Mouse (Mus musculus): Measurements from ENCODE around the gene Ptdss2. TPM values are rescaled to one million over a fixed set of nuclear protein-coding genes. Genes with fewer than 3 reads are reported as not detected.

The Ptdss2 gene
- polyA plus RNA-seq, 2 experiments = 72.8 to 111 TPM

DNA sequence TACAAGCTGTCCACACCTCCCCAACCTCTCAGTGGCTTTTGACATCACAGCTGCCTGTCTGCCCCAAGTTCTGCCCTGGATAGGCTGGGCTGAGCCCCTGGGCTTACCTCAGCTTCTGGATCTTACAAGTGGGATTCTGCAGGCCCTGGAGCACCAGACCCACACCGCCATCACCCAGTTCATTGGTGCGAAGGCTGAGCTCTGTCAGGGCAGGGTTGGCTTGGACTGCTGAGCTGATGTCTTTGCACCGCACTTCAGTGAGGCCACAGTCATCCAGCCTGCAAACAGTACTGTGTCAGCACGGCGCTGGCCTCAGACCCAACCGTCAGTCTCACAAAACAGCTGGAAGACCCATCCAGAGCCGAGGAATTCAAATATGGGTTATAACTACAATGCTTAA lies 42.2 kb downstream of the Ptdss2 start:
- no peak for TF ChIP-seq EP300 (IDR thresholded peaks at IDR 0.05; ENCODE audit: low read depth)
- TF ChIP-seq CTCF (IDR thresholded peaks at IDR 0.05; ENCODE audit: low read depth) = no peak

DNA sequence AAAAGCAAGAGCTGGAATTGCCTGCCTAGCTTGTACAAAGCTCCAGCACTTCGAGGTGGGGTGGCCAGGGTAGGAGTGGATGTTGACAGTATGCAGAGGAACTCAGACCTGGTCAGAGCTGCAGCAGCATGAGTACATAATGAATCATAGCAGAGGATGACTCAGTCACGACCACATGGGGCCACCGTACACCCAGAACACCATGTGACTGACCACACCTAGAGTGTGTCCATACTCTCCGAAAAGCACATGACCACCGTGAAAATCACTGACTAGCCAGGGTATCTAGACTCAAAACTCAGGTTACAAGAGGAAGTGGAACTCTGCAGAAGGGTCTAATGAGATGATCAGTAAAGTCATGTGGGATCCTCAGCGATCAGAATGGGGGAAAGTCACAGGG lies 42.7 kb downstream of the Ptdss2 start:
- 75% methylated on average over 6 of the region's 6 CpGs for WGBS (ENCODE audit: insufficient replicate concordance)
- DNase-seq (ENCODE audit: low read depth in 3 of 3, low spot score in 3 of 3) (no peak), ATAC-seq (ENCODE audit: insufficient read depth) (no peak)
- H3K4me1 ChIP-seq (replicated peaks; ENCODE audit: control insufficient read depth in 2 of 2, insufficient read depth in 2 of 2, low read length in 1 of 2) = peaks cover 18 to 25% of the 10 kb centered on the region in 2 experiments
- no peaks in the 10 kb centered on the region for H3K9me3 ChIP-seq (ENCODE audit: control insufficient read depth, low read length)
- no peak overlapping the region for H3K27ac ChIP-seq
- H3K27me3 ChIP-seq (ENCODE audit: control insufficient read depth, insufficient read depth, low read length) = no peaks in the 10 kb centered on the region
- H3K36me3 ChIP-seq (replicated peaks; ENCODE audit: control insufficient read depth, insufficient read depth, low read depth) = peaks cover 31% of the 10 kb centered on the region
- no peak overlapping the region for H3K4me3 ChIP-seq (ENCODE audit: insufficient read depth in 1 of 2, low read depth in 2 of 2, low read length in 2 of 2)
- H3K4me2 ChIP-seq (ENCODE audit: low read depth) = no peak overlapping the region
- no peak for TF ChIP-seq EP300 (IDR thresholded peaks at IDR 0.05; ENCODE audit: low read depth)
- TF ChIP-seq CTCF (IDR thresholded peaks at IDR 0.05; ENCODE audit: low read depth) = no peak
- no peak overlapping the region for H3K9ac ChIP-seq (replicated peaks)

More for the DNA sequence above, 42.2 kb downstream of the Ptdss2 start:
- WGBS (ENCODE audit: insufficient replicate concordance) = 88% methylated on average over 7 of the region's 7 CpGs
- Histone ChIP-seq H3K27me3 (ENCODE audit: control insufficient read depth, insufficient read depth, low read length) (no peaks in the 10 kb centered on the region), H3K36me3 (replicated peaks; ENCODE audit: control insufficient read depth, insufficient read depth, low read depth) (peaks cover 35% of the 10 kb centered on the region), H3K4me2 (ENCODE audit: low read depth) (no peak overlapping the region), H3K9ac (replicated peaks) (no peak overlapping the region), H3K9me3 (ENCODE audit: control insufficient read depth, low read length) (no peaks in the 10 kb centered on the region), H3K4me3 (ENCODE audit: insufficient read depth in 1 of 2, low read depth in 2 of 2, low read length in 2 of 2) (no peak overlapping the region), H3K27ac (no peak overlapping the region), H3K4me1 (replicated peaks; ENCODE audit: control insufficient read depth in 2 of 2, insufficient read depth in 2 of 2, low read length in 1 of 2) (peaks cover 14 to 21% of the 10 kb centered on the region in 2 experiments)
- ATAC-seq (ENCODE audit: insufficient read depth) (no peak), DNase-seq (ENCODE audit: low read depth in 3 of 3, low spot score in 3 of 3) (no peak)

DNA sequence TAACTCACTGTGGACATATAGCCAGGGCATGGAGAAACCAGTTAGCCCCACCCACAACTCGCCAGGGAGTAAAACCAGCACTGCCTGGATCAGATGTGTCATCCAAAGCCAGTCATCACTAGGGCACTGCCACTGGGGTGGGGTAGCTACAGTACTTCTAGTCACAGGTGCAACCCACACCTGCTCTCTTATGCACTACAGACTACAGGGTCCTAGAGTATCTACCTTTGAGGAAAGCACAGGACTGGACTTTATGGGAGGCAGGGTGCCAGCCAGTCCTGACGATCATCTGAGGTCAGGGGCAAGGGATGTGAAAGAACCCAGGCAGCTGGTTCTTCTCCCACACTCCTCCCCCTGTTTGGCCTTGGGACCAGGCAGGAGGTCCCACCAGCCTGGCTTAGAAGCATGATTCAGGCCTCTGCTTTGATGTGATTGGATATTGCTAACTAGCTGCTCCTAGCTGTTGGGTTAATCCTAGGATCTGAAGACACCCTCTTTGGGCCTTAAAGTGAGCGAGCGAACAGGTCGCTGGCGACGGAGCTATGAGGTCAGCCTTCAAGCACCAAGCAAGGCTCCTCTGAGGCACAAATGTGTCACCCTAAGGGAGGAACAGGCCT lies 45.8 kb downstream of the Ptdss2 start:
- H3K4me1 ChIP-seq (replicated peaks; ENCODE audit: control insufficient read depth in 2 of 2, insufficient read depth in 2 of 2, low read length in 1 of 2) = peaks cover 37 to 42% of the 10 kb centered on the region in 2 experiments

DNA sequence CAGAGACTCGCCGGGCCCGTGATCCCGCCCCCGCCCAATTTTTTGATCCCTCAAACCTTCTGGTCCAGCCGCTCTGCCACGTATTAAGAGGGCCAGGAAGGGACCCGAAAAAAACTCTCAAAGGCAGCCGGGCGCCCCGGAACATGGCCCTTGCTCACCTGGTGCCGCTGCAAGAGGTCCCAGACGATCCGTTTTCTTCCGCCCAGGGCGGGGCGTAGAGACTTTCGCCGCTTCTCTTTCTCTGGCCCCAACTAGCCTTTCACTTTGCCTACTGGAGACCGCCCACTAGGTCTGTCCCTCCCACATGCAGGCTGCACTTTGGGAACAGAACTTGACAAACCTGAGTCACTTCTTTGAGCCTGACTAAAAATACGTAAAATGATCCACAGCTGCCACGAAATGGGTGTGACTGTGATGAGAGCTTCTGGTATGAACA lies 46.4 kb downstream of the Ptdss2 start:
- no peak for TF ChIP-seq CTCF (IDR thresholded peaks at IDR 0.05; ENCODE audit: low read depth)
- H3K4me1 ChIP-seq (replicated peaks; ENCODE audit: control insufficient read depth in 2 of 2, insufficient read depth in 2 of 2, low read length in 1 of 2) = peaks cover 40 to 46% of the 10 kb centered on the region in 2 experiments
- peak; percentile 50 for ATAC-seq (ENCODE audit: insufficient read depth)

More for the DNA sequence above, 45.8 kb downstream of the Ptdss2 start:
- ATAC-seq (ENCODE audit: insufficient read depth) (peak; percentile 14; the same call in 1 of the 2 replicates), DNase-seq (ENCODE audit: low read depth in 3 of 3, low spot score in 3 of 3) (peak in 2 of 3 experiments; percentile 41 to 54)
- WGBS (ENCODE audit: insufficient replicate concordance) = 9% methylated on average over 7 of the region's 7 CpGs
- peak overlapping the region; percentile 82 for H3K4me2 ChIP-seq (ENCODE audit: low read depth)
- H3K4me3 ChIP-seq (ENCODE audit: insufficient read depth in 1 of 2, low read depth in 2 of 2, low read length in 2 of 2) = peak overlapping the region; percentile 67 to 73
- H3K9me3 ChIP-seq (ENCODE audit: control insufficient read depth, low read length) = no peaks in the 10 kb centered on the region
- H3K9ac ChIP-seq (replicated peaks) = peak overlapping the region; percentile 69
- H3K27ac ChIP-seq = peak overlapping the region; percentile 70
- no peaks in the 10 kb centered on the region for H3K27me3 ChIP-seq (ENCODE audit: control insufficient read depth, insufficient read depth, low read length)
- TF ChIP-seq CTCF (IDR thresholded peaks at IDR 0.05; ENCODE audit: low read depth) = no peak
- peaks cover 8% of the 10 kb centered on the region for H3K36me3 ChIP-seq (replicated peaks; ENCODE audit: control insufficient read depth, insufficient read depth, low read depth)

DNA sequence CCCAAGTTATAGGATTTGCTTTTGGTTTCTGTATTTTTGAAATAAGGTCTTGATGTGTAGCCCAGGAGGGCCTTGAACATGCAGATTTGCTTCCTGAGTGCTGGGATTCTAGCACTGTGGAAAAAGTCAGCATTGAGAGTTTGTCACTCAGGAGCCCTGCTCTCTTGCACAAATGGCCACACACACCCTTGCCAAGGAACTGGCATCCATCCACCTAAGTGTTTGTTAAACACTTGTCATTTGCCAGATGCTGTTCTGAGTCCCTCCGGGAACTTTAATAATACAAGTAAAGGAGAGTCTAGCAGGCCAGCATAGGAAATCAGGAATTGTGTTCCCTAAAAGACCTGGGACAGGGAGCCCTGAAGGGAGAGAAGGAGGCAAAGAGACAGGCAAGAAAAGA lies 47.1 kb downstream of the Ptdss2 start:
- Histone ChIP-seq H3K27me3 (ENCODE audit: control insufficient read depth, insufficient read depth, low read length) (no peaks in the 10 kb centered on the region), H3K36me3 (replicated peaks; ENCODE audit: control insufficient read depth, insufficient read depth, low read depth) (no peaks in the 10 kb centered on the region), H3K27ac (no peak overlapping the region), H3K4me1 (replicated peaks; ENCODE audit: control insufficient read depth in 2 of 2, insufficient read depth in 2 of 2, low read length in 1 of 2) (peaks cover 40 to 46% of the 10 kb centered on the region in 2 experiments), H3K4me3 (ENCODE audit: insufficient read depth in 1 of 2, low read depth in 2 of 2, low read length in 2 of 2) (no peak overlapping the region), H3K9me3 (ENCODE audit: control insufficient read depth, low read length) (no peaks in the 10 kb centered on the region), H3K9ac (replicated peaks) (no peak overlapping the region), H3K4me2 (ENCODE audit: low read depth) (peak overlapping the region; percentile 82)
- WGBS (ENCODE audit: insufficient replicate concordance) = 91% methylated on average over 1 of the region's 1 CpGs
- DNase-seq (ENCODE audit: low read depth in 3 of 3, low spot score in 3 of 3) = no peak
- TF ChIP-seq EP300 (IDR thresholded peaks at IDR 0.05; ENCODE audit: low read depth) (no peak), CTCF (IDR thresholded peaks at IDR 0.05; ENCODE audit: low read depth) (no peak)
- no peak for ATAC-seq (ENCODE audit: insufficient read depth)

More for the DNA sequence above, 46.4 kb downstream of the Ptdss2 start:
- Histone ChIP-seq H3K27ac (peak overlapping the region; percentile 70), H3K4me3 (ENCODE audit: insufficient read depth in 1 of 2, low read depth in 2 of 2, low read length in 2 of 2) (peak overlapping the region; percentile 67 to 73), H3K9ac (replicated peaks) (peak overlapping the region; percentile 69), H3K9me3 (ENCODE audit: control insufficient read depth, low read length) (no peaks in the 10 kb centered on the region), H3K27me3 (ENCODE audit: control insufficient read depth, insufficient read depth, low read length) (no peaks in the 10 kb centered on the region), H3K36me3 (replicated peaks; ENCODE audit: control insufficient read depth, insufficient read depth, low read depth) (peaks cover 3% of the 10 kb centered on the region), H3K4me2 (ENCODE audit: low read depth) (peak overlapping the region; percentile 82)
- peak; percentile 66 to 79 (median 66) for DNase-seq (ENCODE audit: low read depth in 3 of 3, low spot score in 3 of 3)
- WGBS (ENCODE audit: insufficient replicate concordance) = under 1% methylated on average over 22 of the region's 22 CpGs
